Mouse (Mus musculus) hindbrain, embryonic 16.5 days (tissue): ENCODE results near the gene Shank2. TPM values are rescaled to one million over a fixed set of nuclear protein-coding genes. Genes with fewer than 3 reads are reported as not detected.

Experiments used
- ATAC-seq: fragments of 200-750 bp; cut with Nextera tagmentation; 2 replicates; pipeline ENCODE4 v1.8.0; 2017; ENCODE audit warnings: moderate TSS enrichment, moderate library complexity
- H3K27ac ChIP-seq: fragments of 300-500 bp; sonication (generic); 2 replicates; pipeline ENCODE4 v1.5.1; 2014; ENCODE audit warnings: low read depth, mild to moderate bottlenecking, control low read depth, low read length, moderate library complexity
- H3K27me3 ChIP-seq: fragments of 300-500 bp; sonication (generic); replicated peaks from 2 replicates; pipeline ENCODE4 v1.6.1; 2014; ENCODE audit warnings: low read length; ENCODE audit not compliant: control insufficient read depth, insufficient read depth
- H3K36me3 ChIP-seq: fragments of 300-500 bp; sonication (generic); 2 replicates; pipeline ENCODE4 v1.6.1; 2014; ENCODE audit warnings: mild to moderate bottlenecking, low read length, moderate library complexity, mixed read lengths; ENCODE audit not compliant: control insufficient read depth, insufficient read depth
- H3K4me1 ChIP-seq: fragments of 300-500 bp; sonication (generic); 2 replicates; pipeline ENCODE4 v1.6.1; 2014; ENCODE audit warnings: low read depth, low read length; ENCODE audit not compliant: control insufficient read depth, insufficient read depth
- H3K4me2 ChIP-seq: fragments of 300-500 bp; sonication (generic); 2 replicates; pipeline ENCODE4 v1.6.1; 2014; ENCODE audit warnings: mild to moderate bottlenecking, low read length, control low read depth, moderate library complexity
- H3K4me3 ChIP-seq: fragments of 300-500 bp; sonication (generic); 2 replicates; pipeline ENCODE4 v1.5.1; 2014; ENCODE audit warnings: mild to moderate bottlenecking, low read length, control low read depth, moderate library complexity
- H3K9ac ChIP-seq: fragments of 300-500 bp; sonication (generic); 2 replicates; pipeline ENCODE4 v1.6.1; 2014; ENCODE audit warnings: low read depth, mild to moderate bottlenecking, control low read depth, low read length, moderate library complexity
- H3K9me3 ChIP-seq: fragments of 300-500 bp; sonication (generic); 2 replicates; pipeline ENCODE4 v1.6.1; 2014; ENCODE audit warnings: mild to moderate bottlenecking, low read length, moderate library complexity; ENCODE audit not compliant: control insufficient read depth
- WGBS: fragments of 180-500 bp; shearing (Covaris S2); extraction: QIAGEN DNeasy Blood & Tissue Kit; methylation state at CpG from one replicate; pipeline ENCODE4 v1.1.7; 2014; 5-methylcytosine and 5-hydroxymethylcytosine counted together
- polyA plus RNA-seq: library from polyadenylated mRNA; unstranded; fragments of >200 nt; fragmentation: Nextera tagmentation; extraction: Ambion mirVana; gene quantifications from 2 replicates; pipeline ENCODE4 v1.2.1, GENCODE M21; 2015

Shank2 gene
- polyA plus RNA-seq, 1 experiment from 2014 or later, result 9.0 TPM

DNA sequence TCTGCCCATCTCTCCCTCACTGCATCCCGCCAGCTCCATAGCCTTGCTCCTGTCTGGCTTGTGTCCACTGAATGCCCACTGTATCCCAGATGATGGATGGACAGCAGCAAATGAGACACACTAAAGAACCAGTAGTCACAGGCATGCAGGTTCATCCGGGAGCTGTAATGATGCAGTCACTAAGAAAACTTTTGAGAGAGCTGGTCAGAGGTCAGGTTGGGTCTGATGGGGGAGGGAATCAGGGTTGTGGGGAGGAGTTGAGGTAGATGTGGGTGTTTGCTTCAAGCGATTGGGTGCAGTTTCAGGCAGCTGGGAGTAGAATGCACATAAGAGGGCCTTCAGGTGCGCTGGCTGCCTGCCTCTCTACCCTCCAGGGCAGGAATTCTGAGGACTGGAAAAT lies 21.8 kb downstream of the Shank2 start:
- 72% methylated on average over 4 of the region's 4 CpGs for WGBS
- no peaks in the 10 kb centered on the region for H3K4me1 ChIP-seq
- H3K27me3 ChIP-seq, result no peaks in the 10 kb centered on the region
- H3K9ac ChIP-seq, result no peak overlapping the region
- no peaks in the 10 kb centered on the region for H3K36me3 ChIP-seq
- no peak overlapping the region for H3K4me3 ChIP-seq
- no peak overlapping the region for H3K4me2 ChIP-seq
- ATAC-seq, result no peak
- no peak overlapping the region for H3K27ac ChIP-seq
- H3K9me3 ChIP-seq, result no peaks in the 10 kb centered on the region

DNA sequence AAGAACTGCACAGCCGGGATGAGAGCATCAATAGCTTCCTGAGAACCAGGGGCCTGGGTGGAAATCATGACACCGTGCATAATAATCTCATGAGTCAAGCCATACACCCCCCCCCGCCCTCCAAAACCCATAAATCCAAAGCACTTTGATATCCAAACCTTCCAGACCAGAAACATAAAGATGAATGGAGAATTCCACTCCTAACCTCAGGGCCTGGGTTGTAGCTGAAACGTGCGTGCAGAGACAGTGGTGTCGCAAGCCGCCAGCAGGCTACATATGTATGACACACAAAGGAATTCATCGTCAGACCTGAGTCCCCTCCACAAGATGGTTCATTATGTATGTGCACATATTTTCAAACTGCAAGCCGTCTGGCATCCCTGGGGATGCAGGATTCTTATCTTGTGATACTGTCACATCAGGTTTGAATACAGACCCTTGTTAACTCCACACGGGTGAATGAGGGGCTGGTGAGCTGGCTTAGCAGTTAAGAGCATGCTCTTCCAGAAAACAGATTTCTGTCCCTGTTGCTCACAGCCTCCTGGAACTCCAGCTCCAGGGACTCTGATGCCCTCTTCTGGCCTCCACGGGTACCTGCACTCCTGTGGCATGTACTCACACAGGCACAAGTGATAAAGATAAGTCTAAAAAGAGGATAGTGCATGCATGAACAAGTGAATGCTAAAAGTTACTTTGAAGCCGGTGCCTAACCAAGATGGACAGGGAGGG lies 24.5 kb downstream of the Shank2 start:
- Histone ChIP-seq H3K9ac (no peak overlapping the region), H3K27ac (no peak overlapping the region), H3K4me2 (no peak overlapping the region), H3K4me3 (no peak overlapping the region), H3K9me3 (no peaks in the 10 kb centered on the region), H3K27me3 (no peaks in the 10 kb centered on the region), H3K4me1 (no peaks in the 10 kb centered on the region), H3K36me3 (no peaks in the 10 kb centered on the region)
- no peak for ATAC-seq
- WGBS, result 79% methylated on average over 12 of the region's 12 CpGs

DNA sequence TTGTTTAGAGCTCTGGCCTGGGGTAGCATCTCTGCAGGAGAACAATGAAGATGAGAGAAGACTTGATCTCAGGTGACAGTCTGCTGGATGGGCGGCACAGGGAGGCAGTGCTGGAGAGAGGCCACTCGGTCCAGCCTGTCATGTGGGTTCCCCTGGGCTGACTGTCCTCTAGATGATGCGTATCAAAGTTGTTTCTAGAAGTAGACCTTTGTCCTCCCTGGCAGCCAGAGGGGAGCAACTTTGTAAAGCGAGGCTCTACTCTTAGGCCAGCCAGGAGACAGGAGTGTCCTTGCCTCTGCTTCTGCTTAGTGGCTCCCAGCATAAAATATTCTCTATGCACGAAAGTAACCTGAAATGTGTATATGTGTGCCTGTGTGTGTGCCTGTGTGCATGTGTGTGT lies 27.5 kb downstream of the Shank2 start:
- H3K4me3 ChIP-seq, result no peak overlapping the region
- WGBS, result 73% methylated on average over 5 of the region's 5 CpGs
- no peaks in the 10 kb centered on the region for H3K27me3 ChIP-seq
- H3K4me1 ChIP-seq, result no peaks in the 10 kb centered on the region
- H3K27ac ChIP-seq, result no peak overlapping the region
- no peak for ATAC-seq
- no peak overlapping the region for H3K9ac ChIP-seq
- H3K9me3 ChIP-seq, result no peaks in the 10 kb centered on the region
- no peak overlapping the region for H3K4me2 ChIP-seq
- no peaks in the 10 kb centered on the region for H3K36me3 ChIP-seq

DNA sequence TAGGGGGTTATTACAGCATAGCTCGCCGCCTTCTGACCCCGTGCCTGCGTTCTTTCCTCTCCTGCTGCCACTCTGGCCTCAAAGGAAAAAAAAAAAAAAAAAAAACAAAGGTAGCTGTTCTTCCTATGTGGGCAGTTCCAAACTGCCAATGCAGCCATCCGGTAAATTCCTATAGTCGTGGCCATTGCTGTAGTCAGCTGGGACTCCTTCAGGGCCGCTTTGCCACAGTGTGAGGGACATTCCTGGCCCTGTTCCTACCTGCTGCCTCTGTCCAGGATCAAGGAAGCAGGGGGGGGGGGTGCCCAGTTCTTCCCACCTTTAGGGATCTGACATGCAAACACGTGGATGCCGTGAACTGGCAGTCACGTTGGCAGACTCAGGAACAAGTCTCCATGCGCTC lies 29.1 kb downstream of the Shank2 start:
- Histone ChIP-seq H3K36me3 (no peaks in the 10 kb centered on the region), H3K27ac (no peak overlapping the region), H3K4me3 (no peak overlapping the region), H3K9ac (no peak overlapping the region), H3K4me1 (no peaks in the 10 kb centered on the region), H3K27me3 (no peaks in the 10 kb centered on the region), H3K9me3 (no peaks in the 10 kb centered on the region), H3K4me2 (no peak overlapping the region)
- 53% methylated on average over 11 of the region's 11 CpGs for WGBS
- ATAC-seq, result no peak

DNA sequence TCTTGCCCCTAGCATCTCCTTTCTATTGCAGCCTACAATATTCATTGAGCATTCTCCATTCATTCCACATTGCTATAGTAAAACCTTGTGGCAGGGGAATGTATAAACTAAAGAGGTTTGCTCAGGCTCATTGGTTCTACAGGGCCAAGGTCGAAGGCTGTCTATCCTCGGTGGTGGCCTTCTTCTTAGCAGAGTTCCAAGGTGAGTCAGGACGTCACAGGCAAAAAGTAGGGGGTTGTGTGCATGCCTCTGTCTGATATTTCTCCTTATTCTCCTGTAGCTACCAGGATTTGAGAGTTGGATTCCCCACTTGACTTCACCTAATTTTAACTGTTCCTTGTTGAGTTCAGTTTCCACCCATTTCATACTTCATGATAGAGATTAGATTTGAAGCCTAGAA lies 29.9 kb downstream of the Shank2 start:
- H3K4me2 ChIP-seq, result no peak overlapping the region
- H3K27me3 ChIP-seq, result no peaks in the 10 kb centered on the region
- no peak overlapping the region for H3K27ac ChIP-seq
- no peaks in the 10 kb centered on the region for H3K9me3 ChIP-seq
- WGBS, result 90% methylated on average over 3 of the region's 3 CpGs
- H3K9ac ChIP-seq, result no peak overlapping the region
- H3K36me3 ChIP-seq, result no peaks in the 10 kb centered on the region
- H3K4me1 ChIP-seq, result no peaks in the 10 kb centered on the region
- ATAC-seq, result no peak
- H3K4me3 ChIP-seq, result no peak overlapping the region

DNA sequence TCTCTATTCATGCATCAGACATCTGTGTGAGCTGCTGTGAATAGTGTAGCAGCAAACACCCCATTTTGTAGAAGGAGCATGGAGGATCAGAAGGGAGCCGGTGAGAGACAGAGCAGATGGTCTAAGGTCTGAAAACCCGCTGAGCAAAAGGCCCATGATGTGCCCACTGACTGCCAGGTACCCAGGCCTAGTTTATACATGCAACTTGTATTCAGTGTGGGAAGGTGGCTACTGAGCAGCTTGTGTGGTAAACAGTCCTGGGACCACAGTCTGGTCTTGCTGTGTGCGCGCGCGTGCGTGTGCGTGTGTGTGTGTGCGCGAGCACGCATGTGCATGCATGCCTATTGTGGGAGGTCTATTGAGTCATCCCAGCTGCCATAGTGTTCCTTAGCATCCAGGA lies 35.8 kb downstream of the Shank2 start:
- no peaks in the 10 kb centered on the region for H3K27me3 ChIP-seq
- no peaks in the 10 kb centered on the region for H3K36me3 ChIP-seq
- 90% methylated on average over 11 of the region's 11 CpGs for WGBS
- no peaks in the 10 kb centered on the region for H3K9me3 ChIP-seq
- no peak overlapping the region for H3K4me2 ChIP-seq
- H3K4me3 ChIP-seq, result no peak overlapping the region
- peak overlapping the region; percentile 72; the same call in 1 of the 2 replicates for H3K27ac ChIP-seq
- no peak overlapping the region; the same call in 1 of the 2 replicates for H3K9ac ChIP-seq
- peaks cover 13% of the 10 kb centered on the region for H3K4me1 ChIP-seq
- ATAC-seq, result no peak

DNA sequence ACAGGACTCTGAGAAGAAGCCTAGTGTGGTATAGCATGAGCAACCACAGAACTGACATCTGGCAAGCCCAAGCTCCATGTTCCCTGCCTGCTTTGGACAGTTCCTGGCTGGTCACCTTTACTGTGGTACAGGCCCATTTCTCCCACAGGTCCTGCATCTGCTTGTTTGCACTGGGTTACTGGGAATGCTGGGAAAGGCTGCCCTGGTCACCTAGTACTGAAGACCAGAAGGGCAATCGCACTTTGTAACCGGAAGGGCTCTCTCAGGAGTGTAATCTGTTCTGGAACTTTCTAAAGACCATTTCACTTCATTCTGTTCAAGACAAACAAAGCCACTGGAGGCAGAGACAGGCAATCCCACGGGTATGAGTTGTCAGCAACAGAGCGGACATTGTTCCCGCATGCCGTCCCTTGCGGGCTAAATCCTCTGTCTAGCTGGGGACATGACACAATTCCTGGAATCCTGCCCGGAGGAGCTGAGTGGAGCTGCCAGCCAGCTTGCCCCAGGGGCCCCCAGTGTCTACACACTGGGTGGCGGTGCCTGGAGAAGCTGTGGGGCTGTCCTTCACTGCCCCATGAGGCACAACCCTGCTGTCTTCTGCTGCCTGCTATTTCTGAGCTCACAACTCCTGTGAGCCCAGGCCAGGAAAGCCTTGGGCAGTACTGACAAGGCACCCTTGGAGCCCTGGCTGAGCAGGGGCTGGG lies 36.4 kb downstream of the Shank2 start:
- Histone ChIP-seq H3K4me2 (no peak overlapping the region), H3K9ac (no peak overlapping the region; the same call in 1 of the 2 replicates), H3K27me3 (no peaks in the 10 kb centered on the region), H3K4me1 (peaks cover 13% of the 10 kb centered on the region), H3K27ac (peak overlapping the region; percentile 72), H3K36me3 (no peaks in the 10 kb centered on the region), H3K9me3 (no peaks in the 10 kb centered on the region), H3K4me3 (no peak overlapping the region)
- WGBS, result 22% methylated on average over 9 of the region's 9 CpGs
- peak; percentile 87 for ATAC-seq

DNA sequence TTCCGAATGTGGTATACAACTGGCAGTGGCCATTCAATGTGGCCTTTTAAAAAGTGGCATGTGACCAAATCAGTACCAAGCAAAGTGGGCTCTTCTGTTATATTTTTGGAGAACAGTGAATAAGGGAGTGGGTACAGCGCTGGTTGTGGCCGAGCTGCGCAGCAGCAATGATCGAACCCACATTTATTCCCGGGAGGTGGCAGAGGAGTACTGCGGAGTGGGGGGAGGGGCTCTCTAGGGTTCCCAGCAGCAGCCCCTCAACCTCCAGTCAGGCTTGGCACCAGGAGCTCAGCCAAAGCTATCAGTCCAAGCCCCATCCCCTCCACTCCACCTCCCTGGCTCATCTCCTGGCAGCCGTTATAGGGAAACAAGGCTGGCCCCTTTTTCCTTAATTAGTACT lies 37.0 kb downstream of the Shank2 start:
- no peaks in the 10 kb centered on the region for H3K36me3 ChIP-seq
- H3K27ac ChIP-seq, result no peak overlapping the region
- H3K27me3 ChIP-seq, result no peaks in the 10 kb centered on the region
- peaks cover 13% of the 10 kb centered on the region for H3K4me1 ChIP-seq
- ATAC-seq, result peak; percentile 51
- no peak overlapping the region for H3K9ac ChIP-seq
- H3K9me3 ChIP-seq, result no peaks in the 10 kb centered on the region
- 56% methylated on average over 8 of the region's 8 CpGs for WGBS
- H3K4me2 ChIP-seq, result no peak overlapping the region
- no peak overlapping the region for H3K4me3 ChIP-seq

DNA sequence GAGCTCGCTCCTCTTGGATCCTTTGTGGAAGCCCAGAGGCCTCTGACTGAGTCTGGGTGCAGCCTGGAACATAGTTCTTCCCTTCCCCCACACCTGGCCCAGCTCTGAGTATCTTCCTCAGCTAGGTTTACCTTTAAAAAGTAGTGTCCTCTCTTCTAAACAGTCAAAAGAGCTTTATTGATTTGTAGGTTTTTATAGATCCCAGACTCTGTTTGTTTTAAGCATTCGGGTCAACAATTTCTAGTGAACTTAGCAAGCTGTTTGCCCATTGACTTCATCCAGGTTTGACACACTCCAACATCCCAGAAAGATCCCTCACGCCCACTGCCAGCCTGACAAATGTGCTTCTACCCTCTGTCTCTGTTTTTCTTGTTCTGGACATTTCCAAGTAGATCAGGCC lies 38.6 kb downstream of the Shank2 start:
- H3K4me1 ChIP-seq, result peaks cover 13% of the 10 kb centered on the region
- no peaks in the 10 kb centered on the region for H3K36me3 ChIP-seq
- no peak overlapping the region for H3K4me3 ChIP-seq
- no peaks in the 10 kb centered on the region for H3K9me3 ChIP-seq
- 76% methylated on average over 3 of the region's 3 CpGs for WGBS
- no peak for ATAC-seq
- no peak overlapping the region for H3K27ac ChIP-seq
- H3K4me2 ChIP-seq, result no peak overlapping the region
- no peak overlapping the region for H3K9ac ChIP-seq
- no peaks in the 10 kb centered on the region for H3K27me3 ChIP-seq
